Comparison of ENCODE assay signal across 8 mouse cellular contexts in genomic region chr10:82777886-82778285, GRCm38 (mm10). TPM values are rescaled to one million over a fixed set of nuclear protein-coding genes. Genes with fewer than 3 reads are reported as not detected.
DNase-seq lines count a peak whose midpoint lies in the region; ATAC-seq lines count a peak whose summit lies in the region.

No protein-coding gene starts in this region.

- H3K27ac ChIP-seq in midbrain, embryonic 14.5 days (replicated peaks; ENCODE audit: low read depth, low read length), result no peak overlapping the region
- H3K27ac ChIP-seq in midbrain, embryonic 10.5 days (replicated peaks), result no peak overlapping the region; the same call in 1 of the 2 replicates

- H3K27me3 ChIP-seq in midbrain, embryonic 14.5 days (ENCODE audit: control insufficient read depth, insufficient read depth, low read length), result no peaks in the 10 kb centered on the region
- no peaks in the 10 kb centered on the region for H3K27me3 ChIP-seq in midbrain, embryonic 10.5 days (ENCODE audit: low read depth, poor library complexity, severe bottlenecking)

- H3K4me1 ChIP-seq in midbrain, embryonic 14.5 days (ENCODE audit: control insufficient read depth, insufficient read depth, low read length), result no peaks in the 10 kb centered on the region; the same call in 1 of the 2 replicates
- peaks cover 14% of the 10 kb centered on the region for H3K4me1 ChIP-seq in midbrain, embryonic 10.5 days

- no peaks in the 10 kb centered on the region for H3K9me3 ChIP-seq in midbrain, embryonic 14.5 days (ENCODE audit: control insufficient read depth, low read length)
- no peaks in the 10 kb centered on the region for H3K9me3 ChIP-seq in midbrain, embryonic 10.5 days (replicated peaks)

- WGBS in midbrain, embryonic 14.5 days, result 35% methylated on average over 13 of the region's 13 CpGs
- WGBS in midbrain, embryonic 10.5 days, result 35% methylated on average over 13 of the region's 13 CpGs

- H3K4me3 ChIP-seq in midbrain, embryonic 14.5 days (replicated peaks; ENCODE audit: low read depth, low read length), result no peak overlapping the region
- no peak overlapping the region for H3K4me3 ChIP-seq in midbrain, embryonic 10.5 days

- DNase-seq in cerebellum, adult 18-20 months, result peak; percentile 36 to 51
- DNase-seq in cerebellum, adult 9-10 months, result no peak
- peak; percentile 17 for DNase-seq in midbrain, embryonic 14.5 days
- DNase-seq in midbrain, embryonic 10.5 days (ENCODE audit: low spot score), result no peak
- DNase-seq in liver, result peak; percentile 44
- peak; percentile 65 for DNase-seq in yolk sac, embryonic 10.5 days (ENCODE audit: low spot score)
- no peak for DNase-seq in frontal cortex, postnatal 25 days (ENCODE audit: low spot score in 2 of 2)

- no peaks in the 10 kb centered on the region for H3K36me3 ChIP-seq in midbrain, embryonic 14.5 days (ENCODE audit: control insufficient read depth, insufficient read depth, low read length)
- no peaks in the 10 kb centered on the region for H3K36me3 ChIP-seq in midbrain, embryonic 10.5 days

- ATAC-seq in midbrain, embryonic 14.5 days (ENCODE audit: low FRiP score, low TSS enrichment), result no peak
- no peak for ATAC-seq in monocyte, adult 5-6 weeks (replicated peaks; ENCODE audit: insufficient number of reproducible peaks, low FRiP score, low TSS enrichment, poor library complexity, severe bottlenecking)

- H3K4me2 ChIP-seq in midbrain, embryonic 14.5 days (ENCODE audit: low read length), result no peak overlapping the region

- no peak overlapping the region for H3K9ac ChIP-seq in midbrain, embryonic 14.5 days (replicated peaks; ENCODE audit: low read length)

RNA-seq across cellular contexts. Expression of gene Nfyb, which starts 13.9 kb away (rescaled TPM):
- polyA plus RNA-seq in midbrain, embryonic 14.5 days (2014; fragmentation: Nextera tagmentation; extraction: Ambion mirVana), result 52.1 and 55.9 TPM in 2 replicates
- polyA plus RNA-seq in midbrain, embryonic 10.5 days (2016; fragmentation: Nextera tagmentation; extraction: Ambion mirVana), result 60.7 and 61.1 TPM in 2 replicates
- total RNA-seq in monocyte, adult 5-6 weeks (2017), result 66.8 to 95.1 TPM (median 91.5 TPM) in 3 replicates

RNA-seq across cellular contexts. Expression of gene Txnrd1, which starts 55.9 kb away (rescaled TPM):
- polyA plus RNA-seq in midbrain, embryonic 14.5 days (2014; fragmentation: Nextera tagmentation; extraction: Ambion mirVana), result 118 and 150 TPM in 2 replicates
- polyA plus RNA-seq in midbrain, embryonic 10.5 days (2016; fragmentation: Nextera tagmentation; extraction: Ambion mirVana), result 163 and 169 TPM in 2 replicates
- total RNA-seq in monocyte, adult 5-6 weeks (2017), result 68.5 to 96.1 TPM (median 73.4 TPM) in 3 replicates

Comparison
In these comparisons a context has a peak if more than half of its experiments do, and no peak if none do; other contexts are left out.
1. DNase-seq: peak in cerebellum, adult 18-20 months (2 of 2), midbrain, embryonic 14.5 days (single experiment), liver (single experiment) and yolk sac, embryonic 10.5 days (single experiment); none in cerebellum, adult 9-10 months (single experiment), midbrain, embryonic 10.5 days (single experiment) and frontal cortex, postnatal 25 days (0 of 2).